Mouse (Mus musculus): ENCODE data around the gene Ush1g.

DNA sequence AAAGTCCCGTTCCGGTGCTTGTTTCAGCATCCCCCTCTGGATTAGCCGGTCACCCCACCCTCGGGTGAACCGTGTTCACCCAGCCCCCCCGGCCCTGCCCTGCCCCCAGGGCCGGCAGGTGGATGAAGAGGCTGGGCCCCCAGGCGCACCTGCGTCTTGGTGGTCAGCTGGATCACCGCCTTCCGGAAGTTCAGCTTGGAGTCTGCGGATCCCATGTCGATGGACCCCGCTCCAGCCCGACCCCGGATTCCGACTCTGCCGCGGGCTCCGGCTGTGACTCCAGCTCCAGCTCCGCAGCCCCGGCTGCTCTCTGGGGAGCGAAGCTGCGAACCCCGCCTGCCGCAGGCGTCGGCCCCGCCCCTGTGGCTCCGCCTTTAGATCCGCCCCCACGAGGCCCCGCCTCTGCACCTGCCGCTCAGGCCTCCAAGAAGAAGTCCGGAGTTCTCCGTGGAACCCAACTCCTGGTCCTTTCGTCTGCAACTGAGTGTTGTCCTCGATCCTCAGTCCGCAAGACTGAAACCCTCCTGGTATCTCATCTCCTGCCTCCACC is 45.6 kb upstream of the Ush1g start, which contains the start of gene Hid1:
- no peak for TF ChIP-seq EP300 (optimal IDR thresholded peaks at IDR 0.05)
- no peak for TF ChIP-seq CTCF (IDR thresholded peaks at IDR 0.05; ENCODE audit: low read depth)

Measured in stomach, postnatal 0 days (tissue).